ENCODE assay signal across 7 mouse cellular contexts in the genomic region with DNA sequence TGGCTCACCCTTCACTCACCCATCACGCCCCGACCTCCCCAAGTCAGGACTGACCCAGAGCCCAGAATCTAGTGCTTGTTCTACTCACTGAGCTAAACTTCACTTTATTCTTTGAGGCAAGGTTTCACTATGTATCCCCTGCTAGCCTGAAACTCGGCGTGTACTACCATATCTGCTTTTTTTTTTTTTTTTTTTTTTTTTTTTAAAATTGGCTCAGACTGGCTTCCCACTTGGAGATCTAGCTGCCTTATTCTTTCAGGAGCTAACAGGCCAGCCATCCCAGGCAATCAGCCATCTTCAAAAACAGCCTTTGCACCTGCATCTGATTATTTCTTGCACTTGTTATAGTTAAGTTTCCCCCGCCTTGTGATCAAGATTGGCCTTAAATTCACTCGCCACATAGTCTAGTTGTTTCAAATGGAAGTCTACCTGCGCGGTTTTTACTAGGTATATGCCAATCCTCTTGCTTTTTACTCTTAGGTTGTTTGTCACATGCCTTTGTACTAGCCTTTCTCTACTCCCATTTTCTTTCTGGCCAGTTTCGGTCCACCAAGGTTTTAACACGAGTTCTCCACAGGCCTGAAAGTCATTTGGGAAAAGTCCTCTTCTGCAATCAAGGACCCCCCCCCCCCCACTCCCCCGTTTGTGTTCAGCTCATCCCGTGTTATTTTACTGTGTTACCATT. TPM values are rescaled to one million over a fixed set of nuclear protein-coding genes. Genes with fewer than 3 reads are reported as not detected.
DNase-seq lines count a peak whose midpoint lies in the region; ATAC-seq lines count a peak whose summit lies in the region.

No protein-coding gene starts in this region.

- H3K27ac ChIP-seq in lung, embryonic 15.5 days = peak overlapping the region; percentile 89; the same call in 1 of the 2 replicates
- H3K27ac ChIP-seq in hindbrain, embryonic 15.5 days (replicated peaks) = peak overlapping the region; percentile 89

- H3K4me3 ChIP-seq in lung, embryonic 15.5 days = peak overlapping the region; percentile 93
- peak overlapping the region; percentile 97 for H3K4me3 ChIP-seq in hindbrain, embryonic 15.5 days

- peaks cover 13% of the 10 kb centered on the region for H3K4me1 ChIP-seq in lung, embryonic 15.5 days
- H3K4me1 ChIP-seq in hindbrain, embryonic 15.5 days (replicated peaks) = peaks cover 19% of the 10 kb centered on the region

- 27% methylated on average over 12 of the region's 12 CpGs for WGBS in lung, embryonic 15.5 days
- 34% methylated on average over 12 of the region's 12 CpGs for WGBS in hindbrain, embryonic 15.5 days

- no peaks in the 10 kb centered on the region for H3K9me3 ChIP-seq in lung, embryonic 15.5 days
- no peaks in the 10 kb centered on the region for H3K9me3 ChIP-seq in hindbrain, embryonic 15.5 days

- ATAC-seq in lung, embryonic 15.5 days (ENCODE audit: borderline replicate concordance, extremely low read depth, low FRiP score, low TSS enrichment) = no peak
- ATAC-seq in hindbrain, embryonic 15.5 days (ENCODE audit: low FRiP score, low read depth) = no peak

- H3K9ac ChIP-seq in lung, embryonic 15.5 days = peak overlapping the region; percentile 57
- peak overlapping the region; percentile 59 for H3K9ac ChIP-seq in hindbrain, embryonic 15.5 days

- DNase-seq in lung, postnatal 25 days (ENCODE audit: low spot score) = no peak
- peak; percentile 15 to 24 for DNase-seq in cerebellum, postnatal 10 days
- DNase-seq in naive thymus-derived CD4-positive, alpha-beta T cell, adult 2 months (ENCODE audit: low read depth) = peak; percentile 43
- no peak for DNase-seq in spleen, adult 18-20 months
- DNase-seq in layer of hippocampus, adult 9-11 months = no peak

- H3K36me3 ChIP-seq in lung, embryonic 15.5 days = no peaks in the 10 kb centered on the region
- H3K36me3 ChIP-seq in hindbrain, embryonic 15.5 days = no peaks in the 10 kb centered on the region

- peak overlapping the region; percentile 60 for H3K4me2 ChIP-seq in lung, embryonic 15.5 days
- H3K4me2 ChIP-seq in hindbrain, embryonic 15.5 days = peak overlapping the region; percentile 63

- no peaks in the 10 kb centered on the region for H3K27me3 ChIP-seq in lung, embryonic 15.5 days
- no peaks in the 10 kb centered on the region for H3K27me3 ChIP-seq in hindbrain, embryonic 15.5 days

RNA-seq across cellular contexts. Expression of a gene that starts 0.8 kb away (rescaled TPM):
- polyA plus RNA-seq in lung, embryonic 15.5 days (2015; fragmentation: Nextera tagmentation; extraction: Ambion mirVana) = 10.0 and 10.1 TPM in 2 replicates
- 10.2 and 11.8 TPM in 2 replicates for polyA plus RNA-seq in hindbrain, embryonic 15.5 days (2015; fragmentation: Nextera tagmentation; extraction: Ambion mirVana)

RNA-seq across cellular contexts. Expression of a gene that starts 1.0 kb away (rescaled TPM):
- polyA plus RNA-seq in lung, embryonic 15.5 days (2015; fragmentation: Nextera tagmentation; extraction: Ambion mirVana) = 13.2 and 13.3 TPM in 2 replicates
- polyA plus RNA-seq in hindbrain, embryonic 15.5 days (2015; fragmentation: Nextera tagmentation; extraction: Ambion mirVana) = 24.6 and 25.1 TPM in 2 replicates

Comparison
In these comparisons a context has a peak if more than half of its experiments do, and no peak if none do; other contexts are left out.
1. DNase-seq: peak in cerebellum, postnatal 10 days (2 of 2) and naive thymus-derived CD4-positive, alpha-beta T cell, adult 2 months (single experiment); none in lung, postnatal 25 days (single experiment), spleen, adult 18-20 months (0 of 2) and layer of hippocampus, adult 9-11 months (single experiment).